Mouse (Mus musculus) mesoderm, embryonic 11.5 days (tissue): ENCODE measurements at regions not wholly inside any gene's neighbourhood (a gene's known extent, or its start where the extent isn't known, plus 50 kb on each side); places are given as distances from the start of the nearest gene placed in this dataset.
"Not testable (repeated sequence)": the region's sequence is repeated elsewhere in the genome, so short reads cannot be mapped to it uniquely, and the experiment has no call there.

ENCODE experiments used
- DNase-seq: peaks from one replicate; pipeline ENCODE4 v3.0.0-alpha.2; 2012; ENCODE audit warnings: low read depth, low spot score

GRCm38 (mm10) chr17:4546579-4546978 is 447.6 kb upstream of the Arid1b start:
- DNase-seq, result peak; percentile 18

- DNase-seq, result not testable (repeated sequence)
Measured at GRCm38 (mm10) chr17:4553026-4553425, 441.1 kb upstream of the Arid1b start.

GRCm38 (mm10) chr17:4563641-4564040 is 430.5 kb upstream of the Arid1b start:
- no peak for DNase-seq

GRCm38 (mm10) chr17:4576883-4577282 is 417.2 kb upstream of the Arid1b start:
- DNase-seq, result no peak

GRCm38 (mm10) chr17:4581851-4582250 is 412.3 kb upstream of the Arid1b start:
- DNase-seq, result no peak

GRCm38 (mm10) chr17:4610481-4610880 is 383.7 kb upstream of the Arid1b start:
- no peak for DNase-seq

GRCm38 (mm10) chr17:4610993-4611392 is 383.1 kb upstream of the Arid1b start:
- no peak for DNase-seq

GRCm38 (mm10) chr17:4611711-4612110 is 382.4 kb upstream of the Arid1b start:
- no peak for DNase-seq

GRCm38 (mm10) chr17:4612136-4612535 is 382.0 kb upstream of the Arid1b start:
- peak; percentile 26 for DNase-seq

GRCm38 (mm10) chr17:4612741-4613140 is 381.4 kb upstream of the Arid1b start:
- DNase-seq, result no peak

- DNase-seq, result no peak
Measured at GRCm38 (mm10) chr17:4620361-4620760, 373.8 kb upstream of the Arid1b start.

GRCm38 (mm10) chr17:4626126-4626525 is 368.0 kb upstream of the Arid1b start:
- DNase-seq, result not testable (repeated sequence)

GRCm38 (mm10) chr17:4627542-4627941 is 366.6 kb upstream of the Arid1b start:
- peak; percentile 23 for DNase-seq

- no peak for DNase-seq
Measured at GRCm38 (mm10) chr17:4631122-4631521, 363.0 kb upstream of the Arid1b start.

GRCm38 (mm10) chr17:4632506-4632905 is 361.6 kb upstream of the Arid1b start:
- no peak for DNase-seq

GRCm38 (mm10) chr17:4633771-4634170 is 360.4 kb upstream of the Arid1b start:
- DNase-seq, result no peak

GRCm38 (mm10) chr17:4636796-4637353 is 357.3 kb upstream of the Arid1b start:
- DNase-seq, result no peak

GRCm38 (mm10) chr17:4639531-4639930 is 354.6 kb upstream of the Arid1b start:
- DNase-seq, result no peak

GRCm38 (mm10) chr17:4640555-4640954 is 353.6 kb upstream of the Arid1b start:
- DNase-seq, result no peak

- DNase-seq, result no peak
Measured at GRCm38 (mm10) chr17:4641166-4641565, 353.0 kb upstream of the Arid1b start.

GRCm38 (mm10) chr17:4642046-4642445 is 352.1 kb upstream of the Arid1b start:
- DNase-seq, result no peak

- DNase-seq, result no peak
Measured at GRCm38 (mm10) chr17:4643343-4643742, 350.8 kb upstream of the Arid1b start.

GRCm38 (mm10) chr17:4648603-4649002 is 345.5 kb upstream of the Arid1b start:
- DNase-seq, result no peak

GRCm38 (mm10) chr17:4654221-4654620 is 339.9 kb upstream of the Arid1b start:
- DNase-seq, result no peak
